Mouse (Mus musculus): Measurements from ENCODE around the gene Narfl. TPM values are rescaled to one million over a fixed set of nuclear protein-coding genes. Genes with fewer than 3 reads are reported as not detected.
A peak's percentile ranks its signal among the peaks of the same experiment; 100 is the strongest.
"Not testable (repeated sequence)": the region's sequence is repeated elsewhere in the genome, so short reads cannot be mapped to it uniquely, and the experiment has no call there.

Gene Narfl
- 10 to 100 TPM; 15.6 to 20.9 TPM for polyA plus RNA-seq (2017; shearing (Covaris generic))

DNA sequence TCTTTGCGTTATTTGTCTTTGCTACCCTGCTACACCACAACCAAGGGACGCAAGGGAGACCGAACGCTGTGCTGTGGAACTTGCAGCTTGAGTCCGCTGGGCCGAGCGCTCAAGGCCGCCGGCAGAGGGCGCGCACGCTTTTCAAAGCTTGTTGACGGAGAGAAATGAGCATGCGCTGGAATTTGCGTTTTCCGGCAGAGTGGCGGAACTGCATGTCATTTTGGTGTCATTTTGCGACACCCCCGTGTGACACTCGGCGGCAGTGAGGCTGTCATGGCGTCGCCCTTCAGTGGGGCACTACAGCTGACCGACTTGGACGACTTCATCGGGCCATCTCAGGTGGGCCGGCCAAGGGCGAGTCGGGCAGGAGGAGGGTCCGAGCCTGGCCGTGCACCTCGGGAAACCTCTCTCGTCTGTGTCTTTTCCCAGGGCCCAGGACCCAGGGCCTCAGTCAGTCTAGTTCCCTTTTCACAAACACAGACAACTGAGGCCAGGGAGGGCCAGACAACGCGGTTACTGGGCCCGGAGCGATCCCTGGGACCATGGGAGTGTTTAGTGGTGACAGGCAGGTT is at the start of gene Narfl:
Narfl (plus strand) TSS at position 228 of the 572 bp plus-strand sequence.
- ATAC-seq = peak; percentile 85

DNA sequence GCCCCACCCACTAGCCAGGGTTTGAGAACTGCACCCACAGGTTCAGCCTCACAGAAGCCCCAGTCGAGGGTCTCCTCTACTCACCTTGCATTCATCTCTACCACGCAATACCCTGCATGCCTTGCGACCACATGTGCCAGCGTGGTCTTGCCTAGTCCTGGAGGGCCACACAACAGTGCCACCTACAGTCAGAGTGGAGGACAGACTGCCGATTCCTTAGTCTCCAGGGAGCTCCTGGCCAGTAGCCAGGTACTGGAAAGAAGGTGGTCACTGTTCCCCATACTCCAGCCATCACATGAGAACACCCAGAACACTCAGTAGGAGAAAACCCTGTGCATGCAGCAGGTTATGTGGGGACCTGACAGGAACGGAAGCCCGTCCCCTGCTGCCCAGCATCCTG is 49.7 kb upstream of the Narfl start:
- no peak for ATAC-seq

DNA sequence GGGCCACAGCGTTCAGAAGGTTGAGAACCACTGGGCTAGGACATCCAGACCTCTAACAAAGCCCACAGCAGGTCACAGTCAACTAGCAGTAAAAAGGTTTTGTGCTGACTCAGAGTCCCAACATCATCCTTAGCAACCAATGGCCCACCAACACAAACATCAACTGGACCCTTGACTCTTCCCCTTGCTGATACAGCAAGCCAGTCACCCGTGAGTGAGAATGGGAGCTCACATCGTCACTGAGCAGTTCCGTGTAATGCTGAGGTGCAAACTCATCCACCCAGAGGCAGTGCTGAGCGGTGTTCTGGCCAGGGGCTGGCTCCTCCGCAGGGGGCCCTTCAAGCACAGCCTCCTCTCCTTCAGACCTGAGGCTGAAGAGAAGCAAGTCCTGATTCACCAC is 48.3 kb upstream of the Narfl start:
- ATAC-seq = no peak

- peak; percentile 98 for ATAC-seq
These were observed 46.1 kb upstream of the Narfl start, which contains the start of the genes Chtf18 and Rpusd1 for GRCm38 (mm10) chr17:25727265-25728008. Gene Chtf18, minus strand, starts transcription at chr17:25727419. Gene Rpusd1, plus strand, starts transcription at chr17:25727670.

DNA sequence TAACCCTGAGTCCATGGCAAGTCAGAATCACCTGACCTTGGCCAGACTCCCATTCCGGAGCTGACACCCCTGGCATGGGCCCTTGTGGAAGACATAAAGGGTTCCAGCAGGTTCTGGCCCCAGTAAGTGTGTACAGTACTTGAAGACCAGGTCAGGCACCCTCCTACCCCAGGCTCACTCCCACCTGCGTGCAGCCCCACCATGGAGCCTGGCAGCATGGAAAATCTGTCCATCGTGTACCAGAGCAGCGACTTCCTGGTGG is 45.6 kb upstream of the Narfl start:
- ATAC-seq = no peak

GRCm38 (mm10) chr17:25732082-25732481 is 41.5 kb upstream of the Narfl start:
- ATAC-seq = no peak

GRCm38 (mm10) chr17:25735246-25735645 is 38.3 kb upstream of the Narfl start:
- no peak for ATAC-seq

GRCm38 (mm10) chr17:25735745-25736144 is 37.8 kb upstream of the Narfl start, which contains the start of gene Mslnl:
Gene Mslnl, plus strand, starts transcription at chr17:25736042.
- ATAC-seq = no peak

- no peak for ATAC-seq
These were observed 34.7 kb upstream of the Narfl start for GRCm38 (mm10) chr17:25738861-25739260.

- ATAC-seq = not testable (repeated sequence)
These were observed 32.1 kb upstream of the Narfl start for GRCm38 (mm10) chr17:25741471-25741870.

- ATAC-seq = no peak
These were observed 29.7 kb upstream of the Narfl start for GRCm38 (mm10) chr17:25743831-25744230.

- no peak for ATAC-seq
These were observed 29.3 kb upstream of the Narfl start for GRCm38 (mm10) chr17:25744311-25744710.

DNA sequence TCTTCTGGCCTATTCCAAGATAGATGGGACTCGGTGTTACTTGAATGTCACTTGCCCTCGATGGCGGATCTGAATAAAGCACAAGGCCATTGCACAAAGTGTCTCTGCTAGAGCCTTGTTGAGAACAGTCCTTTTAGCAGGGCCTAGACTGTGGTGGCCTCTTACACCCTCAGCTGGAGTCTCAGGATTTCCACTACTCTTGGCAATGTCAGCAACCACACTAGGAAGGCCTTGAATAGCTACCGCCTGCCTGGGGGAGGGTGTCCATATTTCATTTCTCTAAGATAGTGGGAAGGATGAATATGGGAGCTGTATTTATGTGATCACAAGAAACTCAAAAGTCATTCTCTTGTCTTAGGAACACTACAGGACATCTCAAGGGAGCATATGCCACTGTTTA is 25.3 kb upstream of the Narfl start:
- no peak for ATAC-seq

DNA sequence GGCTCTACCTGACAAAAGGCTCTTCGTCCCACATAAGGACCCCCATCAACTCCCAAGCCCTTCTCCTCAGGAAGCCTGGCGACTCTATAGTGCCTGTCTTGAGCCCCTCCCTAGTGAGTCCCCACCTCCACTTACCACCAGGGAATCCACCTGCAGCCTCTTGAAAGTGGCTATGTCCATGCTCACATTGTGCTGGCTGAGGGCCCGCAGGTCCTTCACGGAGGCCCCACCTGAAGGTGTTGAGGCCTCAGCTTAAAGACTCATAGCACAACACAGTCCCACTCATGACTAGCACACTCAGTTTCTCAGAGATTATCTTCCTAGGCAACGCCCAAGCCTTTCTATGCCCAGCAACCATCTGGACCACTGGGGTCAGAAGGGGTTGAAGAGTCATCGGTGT is 24.3 kb upstream of the Narfl start:
- no peak for ATAC-seq

GRCm38 (mm10) chr17:25751446-25751845 is 22.1 kb upstream of the Narfl start:
- no peak for ATAC-seq

DNA sequence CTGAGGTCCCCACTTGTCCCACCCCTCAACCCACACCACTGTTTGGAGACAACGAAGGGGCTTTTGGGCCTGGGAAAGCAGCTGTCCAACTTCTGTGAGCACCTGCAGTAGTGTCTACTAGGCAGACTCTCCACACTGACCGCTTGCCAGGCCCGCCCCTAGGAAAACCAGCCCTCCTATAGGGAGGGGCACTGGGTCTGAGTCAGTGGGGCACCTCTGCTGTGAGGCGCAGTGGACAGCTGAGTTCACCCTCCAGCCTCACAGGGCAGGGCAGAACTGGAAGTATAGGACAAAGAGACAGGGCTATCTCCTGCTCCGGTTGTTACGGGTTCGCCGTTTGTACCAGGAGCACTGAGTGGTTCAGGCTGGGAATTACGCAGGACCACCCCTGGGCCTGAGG is 19.3 kb upstream of the Narfl start, which contains the start of gene Msln:
Msln (minus strand) TSS at position 138 of the 400 bp plus-strand sequence.
- no peak for ATAC-seq

DNA sequence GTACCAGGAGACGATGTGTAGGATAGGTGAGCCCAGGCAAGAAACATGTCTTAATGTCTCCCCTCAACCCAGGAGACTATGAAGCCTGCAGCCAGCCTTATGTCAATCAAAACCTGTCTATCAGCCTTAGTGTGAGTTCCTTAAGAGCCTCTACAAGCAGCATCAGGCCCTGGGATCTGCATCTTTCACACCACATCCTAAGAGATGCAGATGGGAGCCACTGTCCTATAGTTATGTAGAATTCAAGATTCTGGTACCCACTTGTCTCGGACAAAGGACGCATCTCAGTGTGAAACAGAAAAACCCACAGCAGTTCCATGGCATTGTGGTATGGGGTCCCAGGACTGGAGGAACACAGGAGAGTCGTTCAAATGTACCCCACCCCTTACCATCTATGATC is 18.5 kb upstream of the Narfl start:
- no peak for ATAC-seq

DNA sequence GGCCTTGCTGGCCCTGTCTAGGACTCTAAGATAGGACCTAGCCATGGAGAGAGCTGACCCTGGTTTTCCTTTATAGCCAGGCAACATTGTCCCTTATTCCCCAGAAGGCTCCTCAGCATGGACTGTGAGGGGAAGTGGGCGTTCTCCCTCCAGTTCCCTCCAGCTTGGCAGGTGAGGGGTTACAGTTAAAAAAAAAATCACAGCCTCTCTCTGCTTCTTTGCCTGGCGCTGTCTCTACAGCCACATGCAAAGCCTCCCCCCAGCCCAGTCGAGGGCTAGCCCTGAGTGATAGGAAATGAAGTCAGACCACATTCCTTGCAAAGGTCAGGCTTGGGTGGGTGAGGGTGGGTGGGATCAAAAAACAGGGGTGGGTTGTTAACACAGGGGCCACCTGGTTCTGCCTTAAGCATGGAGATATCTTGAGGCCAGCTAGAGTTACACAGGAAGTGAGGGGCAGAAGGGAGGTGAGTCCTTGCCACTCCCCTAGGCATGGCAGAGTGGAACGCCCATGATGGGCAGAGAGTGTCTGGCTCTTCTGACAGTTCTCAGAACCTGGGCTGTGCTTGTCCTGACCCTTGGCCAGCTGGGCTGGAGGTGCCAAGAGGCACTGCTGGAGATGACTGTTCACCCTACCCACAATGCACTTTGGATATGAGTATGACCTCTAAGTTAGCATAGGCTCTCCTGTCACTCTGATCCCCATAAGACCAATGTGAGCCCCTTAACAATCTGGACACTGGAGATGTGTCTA is 17.8 kb upstream of the Narfl start:
- no peak for ATAC-seq

- ATAC-seq = no peak
These were observed 17.0 kb upstream of the Narfl start for GRCm38 (mm10) chr17:25756378-25757242.

DNA sequence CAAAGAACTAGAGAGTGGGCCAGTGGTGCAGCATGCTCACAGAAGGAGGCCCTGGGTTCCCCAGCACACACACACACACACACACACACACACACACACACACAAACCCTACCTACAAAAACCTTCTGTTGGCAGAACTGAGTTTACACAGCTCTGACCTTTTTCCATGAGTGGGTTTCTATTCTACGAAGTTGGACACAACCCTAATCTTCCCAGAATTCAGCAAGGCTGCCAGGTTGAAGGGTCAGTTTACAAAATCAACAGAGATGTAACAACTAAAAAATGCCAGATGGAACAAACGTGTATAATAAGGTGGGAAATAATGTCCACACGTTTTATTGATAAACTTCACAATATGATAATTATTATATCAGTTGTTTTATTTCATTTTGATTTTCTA is 15.9 kb upstream of the Narfl start:
- ATAC-seq = no peak

DNA sequence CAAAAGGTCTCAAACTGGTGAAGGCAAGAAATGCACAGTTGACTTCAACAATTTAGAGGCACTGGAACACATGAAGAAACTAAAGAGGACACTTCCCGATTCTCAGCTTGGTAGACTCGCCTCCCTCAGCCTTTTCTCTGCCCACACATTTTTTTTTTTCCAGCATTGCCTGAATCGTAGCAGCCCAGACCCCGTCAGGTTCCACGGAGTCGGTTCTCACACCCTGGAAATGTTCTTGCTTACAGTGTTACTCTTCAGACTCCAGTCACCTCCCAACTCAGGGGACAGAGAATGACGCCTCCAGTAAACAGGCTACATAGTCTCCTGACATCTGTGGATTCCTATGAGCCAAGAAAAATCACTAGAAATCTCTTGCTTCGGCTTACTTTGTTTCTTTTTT is 13.4 kb upstream of the Narfl start:
- ATAC-seq = no peak

DNA sequence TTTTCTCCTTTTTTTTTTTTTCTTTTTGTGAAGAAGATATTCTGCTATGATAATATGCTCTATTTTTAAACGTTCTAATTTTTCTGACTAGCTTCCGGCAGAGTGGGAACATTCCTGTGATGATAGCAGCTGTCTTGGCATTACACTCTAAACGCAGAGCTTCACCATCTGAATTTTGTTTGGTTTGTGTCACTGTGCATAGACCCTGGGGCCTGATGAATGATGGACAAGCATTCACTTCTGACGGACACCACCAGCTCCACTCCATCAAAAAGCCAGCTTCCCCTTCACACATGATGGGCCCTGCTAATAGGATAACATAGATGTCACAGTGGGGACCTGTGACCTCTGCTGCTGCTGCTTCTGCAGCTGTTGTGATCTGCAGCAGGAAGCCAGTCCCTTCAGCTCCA is 12.0 kb upstream of the Narfl start:
- no peak for ATAC-seq

DNA sequence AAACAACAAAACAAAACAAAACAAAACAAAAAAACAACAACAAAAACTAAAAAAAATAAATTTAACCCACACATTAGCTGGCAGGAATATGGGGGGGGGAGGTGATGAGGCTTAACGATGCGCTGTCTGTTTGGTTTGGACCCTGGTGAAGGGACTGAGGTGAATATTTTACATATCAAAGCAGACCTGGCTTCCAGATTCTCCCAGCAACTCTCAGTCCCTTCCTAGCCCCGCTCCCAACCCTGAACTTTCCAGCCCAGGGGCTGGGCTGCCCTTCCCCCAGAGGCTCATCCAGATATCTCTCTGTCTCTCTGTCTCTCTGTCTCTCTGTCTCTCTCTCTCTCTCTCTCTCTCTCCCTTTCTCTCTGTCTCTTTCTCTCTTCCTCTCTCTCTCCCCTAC is 11.0 kb upstream of the Narfl start:
- ATAC-seq = no peak

Measured in activated CD4-positive, CD25-positive, alpha-beta regulatory T cell, adult 4 months (primary cell).